In genomic region chr2:73346345-73347086, GRCm38 (mm10) we compare ENCODE assay signal across 8 mouse cellular contexts. TPM values are rescaled to one million over a fixed set of nuclear protein-coding genes. Genes with fewer than 3 reads are reported as not detected.
DNase-seq lines count a peak whose midpoint lies in the region; ATAC-seq lines count a peak whose summit lies in the region.

No protein-coding gene starts in this region.

- H3K27ac ChIP-seq in limb, embryonic 12.5 days = peak overlapping the region; percentile 59; the same call in 1 of the 2 replicates
- no peak overlapping the region; the same call in 1 of the 2 replicates for H3K27ac ChIP-seq in limb, embryonic 10.5 days

- no peak for ATAC-seq in limb, embryonic 12.5 days (ENCODE audit: insufficient number of reproducible peaks, insufficient read depth, low FRiP score, low TSS enrichment, low read depth)
- ATAC-seq in frontal cortex, adult (ENCODE audit: low TSS enrichment) = peak; percentile 87

- 54% methylated on average over 13 of the region's 13 CpGs for WGBS in limb, embryonic 12.5 days
- WGBS in limb, embryonic 10.5 days = 58% methylated on average over 13 of the region's 13 CpGs

- H3K27me3 ChIP-seq in limb, embryonic 12.5 days = no peaks in the 10 kb centered on the region
- H3K27me3 ChIP-seq in limb, embryonic 10.5 days (ENCODE audit: low read depth, poor library complexity, severe bottlenecking) = no peaks in the 10 kb centered on the region

- no peak overlapping the region for H3K9ac ChIP-seq in limb, embryonic 12.5 days (replicated peaks)

- no peak overlapping the region for H3K4me3 ChIP-seq in limb, embryonic 12.5 days (replicated peaks)
- no peak overlapping the region for H3K4me3 ChIP-seq in limb, embryonic 10.5 days

- DNase-seq in limb, embryonic 10.5 days (ENCODE audit: low spot score) = no peak
- peak; percentile 70 to 77 for DNase-seq in layer of hippocampus, postnatal 36 days
- peak; percentile 64 for DNase-seq in right cerebral cortex, postnatal 25 days
- no peak for DNase-seq in lung, postnatal 36 days
- DNase-seq in adrenal gland, adult 18-20 months (ENCODE audit: low spot score in 2 of 2) = no peak
- no peak for DNase-seq in lung, adult 18-20 months

- no peaks in the 10 kb centered on the region for H3K9me3 ChIP-seq in limb, embryonic 12.5 days
- H3K9me3 ChIP-seq in limb, embryonic 10.5 days (replicated peaks) = no peaks in the 10 kb centered on the region

- peaks cover 35% of the 10 kb centered on the region for H3K4me1 ChIP-seq in limb, embryonic 12.5 days (replicated peaks)
- peaks cover 39% of the 10 kb centered on the region for H3K4me1 ChIP-seq in limb, embryonic 10.5 days

- H3K36me3 ChIP-seq in limb, embryonic 12.5 days = no peaks in the 10 kb centered on the region
- H3K36me3 ChIP-seq in limb, embryonic 10.5 days = no peaks in the 10 kb centered on the region

- H3K4me2 ChIP-seq in limb, embryonic 12.5 days = no peak overlapping the region

RNA-seq across cellular contexts. Expression of gene Cir1, which starts 34.0 kb away (rescaled TPM):
- 26.0 and 27.3 TPM in 2 replicates for polyA plus RNA-seq in limb, embryonic 12.5 days (2016; fragmentation: Nextera tagmentation; extraction: Ambion mirVana)
- polyA plus RNA-seq in limb, embryonic 10.5 days (2016; fragmentation: Nextera tagmentation; extraction: Ambion mirVana) = 12.2 and 14.3 TPM in 2 replicates
- 10 to 100 TPM; 26.0 to 27.3 TPM for total RNA-seq in layer of hippocampus, postnatal 36 days (2021)
- total RNA-seq in adrenal gland, adult 18-20 months (2021) = 10 to 100 TPM; 12.9 to 16.7 TPM

RNA-seq across cellular contexts. Expression of gene Scrn3, which starts 34.1 kb away (rescaled TPM):
- polyA plus RNA-seq in limb, embryonic 12.5 days (2016; fragmentation: Nextera tagmentation; extraction: Ambion mirVana) = 17.9 and 18.7 TPM in 2 replicates
- polyA plus RNA-seq in limb, embryonic 10.5 days (2016; fragmentation: Nextera tagmentation; extraction: Ambion mirVana) = 14.7 and 16.5 TPM in 2 replicates
- total RNA-seq in layer of hippocampus, postnatal 36 days (2021) = 10 to 100 TPM; 22.8 to 23.9 TPM
- 10 to 100 TPM; 18.8 to 21.2 TPM for total RNA-seq in adrenal gland, adult 18-20 months (2021)

RNA-seq across cellular contexts. Expression of gene Gpr155, which starts 39.9 kb away (rescaled TPM):
- polyA plus RNA-seq in limb, embryonic 12.5 days (2016; fragmentation: Nextera tagmentation; extraction: Ambion mirVana) = 5.8 and 6.1 TPM in 2 replicates
- 1.4 and 2.4 TPM in 2 replicates for polyA plus RNA-seq in limb, embryonic 10.5 days (2016; fragmentation: Nextera tagmentation; extraction: Ambion mirVana)
- total RNA-seq in layer of hippocampus, postnatal 36 days (2021) = 10 to 100 TPM; 64.7 to 65.3 TPM
- 1 to 10 TPM; 6.2 to 8.4 TPM for total RNA-seq in adrenal gland, adult 18-20 months (2021)

Comparison
In these comparisons a context has a peak if more than half of its experiments do, and no peak if none do; other contexts are left out.
1. DNase-seq: peak in layer of hippocampus, postnatal 36 days (2 of 2) and right cerebral cortex, postnatal 25 days (single experiment); none in limb, embryonic 10.5 days (single experiment), lung, postnatal 36 days (single experiment), adrenal gland, adult 18-20 months (0 of 2) and lung, adult 18-20 months (0 of 2).
2. RNA of gene Gpr155, which starts 39.9 kb away (total RNA-seq): 64.7 to 65.3 TPM in layer of hippocampus, postnatal 36 days; 6.2 to 8.4 TPM in adrenal gland, adult 18-20 months; every median in the first group is over 4 times any median in the second.